Mouse (Mus musculus) lung, postnatal 0 days (tissue): ENCODE data around the gene Tmem100.

Source experiments
- CTCF ChIP-seq: IDR thresholded peaks from 2 replicates; pipeline ENCODE4 v1.5.1; 2016; ENCODE audit warnings: antibody characterized with exemption, mild to moderate bottlenecking
- EP300 ChIP-seq: IDR thresholded peaks from 2 replicates; pipeline ENCODE4 v1.6.1; 2016; ENCODE audit warnings: antibody characterized with exemption, mild to moderate bottlenecking, control low read depth

GRCm38 (mm10) chr11:90081820-90082596 lies 51.9 kb downstream of the Tmem100 start:
- TF ChIP-seq CTCF: no peak
- TF ChIP-seq EP300: peak; percentile 97
